Mouse (Mus musculus) gastrocnemius, postnatal 36 days (tissue): ENCODE measurements around the gene Guca2a. TPM values are rescaled to one million over a fixed set of nuclear protein-coding genes. Genes with fewer than 3 reads are reported as not detected.

Source experiments
- DNase-seq, 2 experiments: peaks; one replicate each; pipeline ENCODE4 v3.0.0; 2022
- intact Hi-C: fragments of 180-260 bp; cut with DNase I; formaldehyde crosslinking; loops from one replicate; pipeline ENCODE4 v1.15.1; 2025
- total RNA-seq, 2 experiments: library from RNA; stranded (reverse); gene quantifications; 2 replicates each; pipeline ENCODE4 v1.2.3; 2021

Guca2a gene
- total RNA-seq, 2 experiments from 2014 or later = not detected

- intact Hi-C loops = no loop called here
- no peak for DNase-seq
Measured at GRCm38 (mm10) chr4:119636731-119637130, 773 bp upstream of the Guca2a start.

- no peak for DNase-seq
- intact Hi-C loops = no loop called here
Measured at GRCm38 (mm10) chr4:119637946-119638345, 442 bp downstream of the Guca2a start.

GRCm38 (mm10) chr4:119638656-119639055, 1.2 kb downstream of the Guca2a start:
- intact Hi-C loops = no loop called here
- no peak for DNase-seq

GRCm38 (mm10) chr4:119642666-119643065, 5.2 kb downstream of the Guca2a start:
- DNase-seq = no peak
- intact Hi-C loops = no loop called here

- DNase-seq = no peak
- intact Hi-C loops = no loop called here
Measured at GRCm38 (mm10) chr4:119657011-119657410, 19.5 kb downstream of the Guca2a start.

- DNase-seq = no peak
- intact Hi-C loops = no loop called here
Measured at GRCm38 (mm10) chr4:119658246-119658645, 20.7 kb downstream of the Guca2a start.

- no peak for DNase-seq
- intact Hi-C loops = no loop called here
Measured at GRCm38 (mm10) chr4:119658731-119659130, 21.2 kb downstream of the Guca2a start, which contains the start of gene Guca2b. Guca2b (minus strand) TSS chr4:119658954.

GRCm38 (mm10) chr4:119660007-119660406, 22.5 kb downstream of the Guca2a start:
- DNase-seq = no peak
- intact Hi-C loops = loop anchor here (10.0 kb wide), 1 partner anchor 415 kb away; no protein-coding TSS in a partner anchor

GRCm38 (mm10) chr4:119662151-119662550, 24.6 kb downstream of the Guca2a start:
- intact Hi-C loops = loop anchor here (10.0 kb wide), 1 partner anchor 417 kb away; no protein-coding TSS in a partner anchor
- DNase-seq = no peak

- DNase-seq = no peak
Measured at GRCm38 (mm10) chr4:119662976-119663375, 25.5 kb downstream of the Guca2a start.

GRCm38 (mm10) chr4:119663409-119664095, 26.0 kb downstream of the Guca2a start:
- no peak for DNase-seq
- intact Hi-C loops = loop anchor here (10.0 kb wide), 1 partner anchor 419 kb away; no protein-coding TSS in a partner anchor

More at GRCm38 (mm10) chr4:119662976-119663375, 25.5 kb downstream of the Guca2a start:
- intact Hi-C loops = loop anchor here (10.0 kb wide), 1 partner anchor 418 kb away; no protein-coding TSS in a partner anchor

- intact Hi-C loops = loop anchor here (5.0 to 10.0 kb wide), 3 partner anchors 33 to 420 kb away; no protein-coding TSS in a partner anchor
- DNase-seq = no peak
Measured at GRCm38 (mm10) chr4:119665166-119665565, 27.7 kb downstream of the Guca2a start.

- no peak for DNase-seq
- intact Hi-C loops = loop anchor here (5.0 to 10.0 kb wide), 3 partner anchors 34 to 421 kb away; no protein-coding TSS in a partner anchor
Measured at GRCm38 (mm10) chr4:119666116-119666515, 28.6 kb downstream of the Guca2a start.

- intact Hi-C loops = loop anchor here (5.0 to 10.0 kb wide), 3 partner anchors 35 to 423 kb away; no protein-coding TSS in a partner anchor
- DNase-seq = peak in 1 of 2 experiments; percentile 17
Measured at GRCm38 (mm10) chr4:119667454-119667853, 29.9 kb downstream of the Guca2a start.

GRCm38 (mm10) chr4:119668185-119668584, 30.7 kb downstream of the Guca2a start:
- DNase-seq = no peak
- intact Hi-C loops = loop anchor here (5.0 to 10.0 kb wide), 3 partner anchors 36 to 423 kb away; no protein-coding TSS in a partner anchor

GRCm38 (mm10) chr4:119668596-119668995, 31.1 kb downstream of the Guca2a start:
- no peak for DNase-seq
- intact Hi-C loops = loop anchor here (5.0 to 10.0 kb wide), 3 partner anchors 36 to 424 kb away; no protein-coding TSS in a partner anchor

GRCm38 (mm10) chr4:119669356-119670209, 32.1 kb downstream of the Guca2a start:
- intact Hi-C loops = loop anchor here (5.0 to 10.0 kb wide), 3 partner anchors 37 to 425 kb away; no protein-coding TSS in a partner anchor
- DNase-seq = no peak

GRCm38 (mm10) chr4:119670210-119670555, 32.7 kb downstream of the Guca2a start:
- intact Hi-C loops = no loop called here
- DNase-seq = no peak

- intact Hi-C loops = no loop called here
- DNase-seq = no peak
Measured at GRCm38 (mm10) chr4:119670736-119671135, 33.2 kb downstream of the Guca2a start.

- intact Hi-C loops = no loop called here
- DNase-seq = no peak
Measured at GRCm38 (mm10) chr4:119671164-119671563, 33.7 kb downstream of the Guca2a start.

- intact Hi-C loops = no loop called here
- DNase-seq = no peak
Measured at GRCm38 (mm10) chr4:119672685-119673084, 35.2 kb downstream of the Guca2a start.
